Mouse (Mus musculus): Measurements from ENCODE around the gene Ncbp3. TPM values are rescaled to one million over a fixed set of nuclear protein-coding genes. Genes with fewer than 3 reads are reported as not detected.

Gene Ncbp3
- total and polyA plus RNA-seq, 3 experiments: 11.9 to 13.9 (median 12.1) TPM

- TF ChIP-seq ZKSCAN1 (IDR thresholded peaks at IDR 0.05; ENCODE audit: borderline replicate concordance, low read depth, low read length): no peak
- no peak for TF ChIP-seq MAZ (IDR thresholded peaks at IDR 0.05; ENCODE audit: low read depth, low read length)
- no peak for TF ChIP-seq NELFE (IDR thresholded peaks at IDR 0.05; ENCODE audit: low read depth, low read length)
- no peak for TF ChIP-seq ZC3H11A (IDR thresholded peaks at IDR 0.05; ENCODE audit: low read depth, low read length)
- no peak for TF ChIP-seq POLR2AphosphoS2 (IDR thresholded peaks at IDR 0.05; ENCODE audit: low read depth, low read length)
- TF ChIP-seq E2F4 (IDR thresholded peaks at IDR 0.05; ENCODE audit: insufficient replicate concordance, low read depth, low read length): no peak
- no peak for TF ChIP-seq RAD21 (IDR thresholded peaks at IDR 0.05; ENCODE audit: low read depth, low read length)
- TF ChIP-seq BHLHE40 (IDR thresholded peaks at IDR 0.05; ENCODE audit: low read depth, low read length): no peak
- no peak for TF ChIP-seq USF1 (IDR thresholded peaks at IDR 0.05; ENCODE audit: low read depth, low read length)
- no peak for TF ChIP-seq SIN3A (IDR thresholded peaks at IDR 0.05; ENCODE audit: low read length)
- TF ChIP-seq CTCF (conservative IDR thresholded peaks at IDR 0.05 in 1 of 2, IDR thresholded peaks at IDR 0.05 in 1 of 2; ENCODE audit: low read depth in 2 of 2, low read length in 2 of 2): no peak
- no peak for TF ChIP-seq SMC3 (IDR thresholded peaks at IDR 0.05; ENCODE audit: low read depth, low read length)
- TF ChIP-seq CHD2 (IDR thresholded peaks at IDR 0.05; ENCODE audit: low read length): no peak
- no peak for TF ChIP-seq MAX (IDR thresholded peaks at IDR 0.05; ENCODE audit: low read length)
- TF ChIP-seq MXI1 (IDR thresholded peaks at IDR 0.05; ENCODE audit: low read depth, low read length): no peak
- no peak for TF ChIP-seq PAX5 (IDR thresholded peaks at IDR 0.05; ENCODE audit: low read length)
- no peak for TF ChIP-seq UBTF (IDR thresholded peaks at IDR 0.05; ENCODE audit: low read depth, low read length)
- TF ChIP-seq ZNF384 (IDR thresholded peaks at IDR 0.05; ENCODE audit: low read depth, low read length): no peak
- Histone ChIP-seq H3K79me2 (replicated peaks; ENCODE audit: control insufficient read depth, extremely low read depth, insufficient read depth, poor library complexity, severe bottlenecking) (no peaks in the 10 kb centered on the region), H3K4me3 (replicated peaks in 1 of 3; ENCODE audit: low read depth in 2 of 3, low read length in 2 of 3, poor library complexity in 1 of 3) (no peak overlapping the region), H3K27ac (ENCODE audit: insufficient read depth, low read depth) (no peak overlapping the region), H3K9me3 (replicated peaks; ENCODE audit: low read length) (no peaks in the 10 kb centered on the region), H3K4me2 (ENCODE audit: insufficient read depth, low read depth, poor library complexity, severe bottlenecking) (no peak overlapping the region), H3K27me3 (replicated peaks) (peaks cover 15% of the 10 kb centered on the region), H3K4me1 (ENCODE audit: control insufficient read depth in 1 of 2, insufficient read depth in 2 of 2) (peaks cover 42 to 75% of the 10 kb centered on the region in 2 experiments), H3K36me3 (replicated peaks in 1 of 2; ENCODE audit: control insufficient read depth in 1 of 2, insufficient read depth in 1 of 2, low read length in 1 of 2) (peaks cover 0 to 18% of the 10 kb centered on the region in 2 experiments), H3K9ac (ENCODE audit: insufficient read depth, low read depth) (no peak overlapping the region)
- no peak for DNase-seq (ENCODE audit: extremely low read depth)
- in situ Hi-C loops (cut with MboI; ENCODE audit: low pct_ligation_motif_present, low pct_unique_long_range_greater_than_20kb, low sequenced_read_pairs): loop anchor here (25.0 kb wide), 1 partner anchor 584 kb away; the partner anchor contains the start of genes Ggt6 and Mybbp1a
- dilution Hi-C loops (cut with MboI; ENCODE audit: extremely low pct_ligation_motif_present, extremely low pct_unique_long_range_greater_than_20kb, low sequenced_read_pairs): no loop called here
These were observed 26.4 kb upstream of the Ncbp3 start for GRCm38 (mm10) chr11:73020953-73021800.

GRCm38 (mm10) chr11:73023099-73023498, 24.5 kb upstream of the Ncbp3 start:
- Histone ChIP-seq H3K9ac (ENCODE audit: insufficient read depth, low read depth) (no peak overlapping the region), H3K4me1 (ENCODE audit: control insufficient read depth in 1 of 2, insufficient read depth in 2 of 2) (peaks cover 42 to 79% of the 10 kb centered on the region in 2 experiments), H3K4me2 (ENCODE audit: insufficient read depth, low read depth, poor library complexity, severe bottlenecking) (no peak overlapping the region), H3K9me3 (replicated peaks; ENCODE audit: low read length) (no peaks in the 10 kb centered on the region), H3K36me3 (replicated peaks in 1 of 2; ENCODE audit: control insufficient read depth in 1 of 2, insufficient read depth in 1 of 2, low read length in 1 of 2) (peaks cover 2 to 24% of the 10 kb centered on the region in 2 experiments), H3K79me2 (replicated peaks; ENCODE audit: control insufficient read depth, extremely low read depth, insufficient read depth, poor library complexity, severe bottlenecking) (no peaks in the 10 kb centered on the region), H3K4me3 (replicated peaks in 1 of 3; ENCODE audit: low read depth in 2 of 3, low read length in 2 of 3, poor library complexity in 1 of 3) (no peak overlapping the region), H3K27ac (ENCODE audit: insufficient read depth, low read depth) (no peak overlapping the region), H3K27me3 (replicated peaks) (peaks cover 15% of the 10 kb centered on the region)
- TF ChIP-seq ZKSCAN1 (IDR thresholded peaks at IDR 0.05; ENCODE audit: borderline replicate concordance, low read depth, low read length): no peak
- dilution Hi-C loops (cut with MboI; ENCODE audit: extremely low pct_ligation_motif_present, extremely low pct_unique_long_range_greater_than_20kb, low sequenced_read_pairs): no loop called here
- no peak for DNase-seq (ENCODE audit: extremely low read depth)
- in situ Hi-C loops (cut with MboI; ENCODE audit: low pct_ligation_motif_present, low pct_unique_long_range_greater_than_20kb, low sequenced_read_pairs): loop anchor here (25.0 kb wide), 1 partner anchor 586 kb away; the partner anchor contains the start of genes Ggt6 and Mybbp1a

Measured in CH12.LX (cell line).